Mouse (Mus musculus) brain, embryonic 14.5 days (tissue): ENCODE measurements around the gene Kat7.

ENCODE experiments used
- CTCF ChIP-seq: fragments of 200-500 bp; IDR thresholded peaks from 2 replicates; pipeline ENCODE4 v1.5.1; 2012; ENCODE audit warnings: inconsistent platforms, mild to moderate bottlenecking, moderate library complexity, borderline replicate concordance; ENCODE audit not compliant: insufficient read depth, insufficient read length; ENCODE audit errors: extremely low read depth
- POLR2A ChIP-seq: fragments of 200-500 bp; IDR thresholded peaks from 2 replicates; pipeline ENCODE4 v1.6.1; 2012; ENCODE audit warnings: mild to moderate bottlenecking, inconsistent platforms, borderline replicate concordance; ENCODE audit not compliant: poor library complexity, insufficient read depth, insufficient read length, severe bottlenecking; ENCODE audit errors: extremely low read depth

GRCm38 (mm10) chr11:95334448-95335060, 24.5 kb upstream of the Kat7 start:
- TF ChIP-seq CTCF (no peak), POLR2A (no peak)
